Mouse (Mus musculus): ENCODE measurements around the gene Abat.
"Not testable (repeated sequence)": the region's sequence is repeated elsewhere in the genome, so short reads cannot be mapped to it uniquely, and the experiment has no call there.

DNA sequence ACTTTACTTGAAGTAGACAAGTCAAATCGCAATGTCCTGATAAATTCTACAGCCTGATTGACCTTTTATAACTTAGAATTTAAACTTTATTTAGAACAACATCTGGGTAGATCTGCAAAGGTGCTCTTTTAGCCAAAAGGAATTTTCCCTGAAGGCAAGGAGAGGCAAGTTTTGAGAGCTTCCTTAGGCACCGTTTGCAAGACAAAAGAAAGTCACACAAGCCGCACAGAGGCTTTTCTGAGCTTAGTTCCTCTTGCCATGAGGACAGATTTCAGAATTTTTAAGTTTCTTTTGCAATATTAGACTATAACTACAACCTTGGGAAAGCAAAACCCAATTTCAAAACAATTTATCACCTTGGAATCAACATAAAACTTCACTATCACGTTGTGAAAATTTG lies 47.9 kb downstream of the Abat start:
- TF ChIP-seq CTCF (IDR thresholded peaks at IDR 0.05; ENCODE audit: borderline replicate concordance, control insufficient read depth, extremely low read depth, insufficient read depth, low read length, poor library complexity); POLR2A (IDR thresholded peaks at IDR 0.05; ENCODE audit: control insufficient read depth, extremely low read depth, insufficient read depth, low read length, poor library complexity): not testable (repeated sequence)

Measured in thymus, adult 2 months (tissue).